Mouse (Mus musculus) activated CD4-positive, CD25-positive, alpha-beta regulatory T cell, adult 4 months (primary cell): ENCODE results near the gene Engase. TPM values are rescaled to one million over a fixed set of nuclear protein-coding genes. Genes with fewer than 3 reads are reported as not detected.
A peak's percentile ranks its signal among the peaks of the same experiment; 100 is the strongest.

ENCODE experiments used
- ATAC-seq: one replicate; pipeline ENCODE4 v1.8.0; 2017
- polyA plus RNA-seq, 2 experiments: library from polyadenylated mRNA; unstranded; fragments of 100-300 nt; shearing (Covaris generic); gene quantifications; one replicate each; pipeline ENCODE4 v1.2.1; 2017

Engase gene
- polyA plus RNA-seq = 1 to 10 TPM in 1 of 2 experiments, under 1 TPM in 1; 0.90 to 2.5 TPM

DNA sequence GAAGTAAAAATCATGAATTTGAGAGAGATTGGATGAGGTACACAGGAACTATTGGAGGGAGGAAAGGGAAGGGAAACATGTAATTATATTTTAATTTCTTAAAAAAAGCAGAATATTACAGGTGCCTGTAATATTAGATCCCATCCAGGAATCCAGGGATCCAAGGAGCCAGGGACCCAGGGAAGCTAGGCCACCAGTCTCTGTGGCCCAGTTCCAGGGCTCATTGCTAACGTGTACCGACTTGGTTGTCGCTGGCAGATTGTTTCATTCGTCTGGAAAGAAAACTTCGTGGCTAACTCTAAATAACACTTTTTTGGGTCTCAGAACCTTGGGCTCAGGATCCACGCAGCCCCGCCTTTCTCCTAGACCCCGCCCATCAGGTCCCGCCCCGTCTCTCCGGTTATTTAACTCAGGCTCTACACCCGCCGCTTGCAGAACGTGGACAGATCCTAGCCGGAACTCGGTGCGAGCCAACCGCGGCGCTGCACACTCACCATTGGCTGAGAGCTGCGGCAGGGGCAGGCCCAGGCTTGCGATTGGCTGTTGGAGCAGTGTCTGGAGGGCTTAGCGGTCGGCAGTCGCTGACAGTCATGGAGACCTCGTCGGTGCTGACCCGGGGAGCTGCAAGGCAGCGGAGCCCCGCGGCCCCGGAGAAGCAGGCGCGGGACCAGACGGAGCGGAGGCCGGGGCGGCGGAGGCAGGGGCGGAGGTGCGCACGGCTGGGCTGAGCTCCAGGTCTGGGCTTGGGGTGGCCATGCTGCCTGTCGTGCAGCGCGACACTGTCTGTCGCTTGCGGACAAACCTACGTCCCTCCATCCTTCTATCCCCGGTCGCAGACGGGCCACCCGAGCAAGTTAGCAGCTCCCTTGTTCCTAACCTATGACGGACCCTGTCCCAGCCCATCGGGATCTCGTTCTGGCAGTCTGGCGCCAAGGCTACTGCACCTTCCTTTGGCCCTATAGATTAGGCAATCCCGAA lies at the start of gene Engase:
Engase (plus strand) TSS at position 434 of the 978 bp plus-strand sequence.
- ATAC-seq = peak; percentile 100

DNA sequence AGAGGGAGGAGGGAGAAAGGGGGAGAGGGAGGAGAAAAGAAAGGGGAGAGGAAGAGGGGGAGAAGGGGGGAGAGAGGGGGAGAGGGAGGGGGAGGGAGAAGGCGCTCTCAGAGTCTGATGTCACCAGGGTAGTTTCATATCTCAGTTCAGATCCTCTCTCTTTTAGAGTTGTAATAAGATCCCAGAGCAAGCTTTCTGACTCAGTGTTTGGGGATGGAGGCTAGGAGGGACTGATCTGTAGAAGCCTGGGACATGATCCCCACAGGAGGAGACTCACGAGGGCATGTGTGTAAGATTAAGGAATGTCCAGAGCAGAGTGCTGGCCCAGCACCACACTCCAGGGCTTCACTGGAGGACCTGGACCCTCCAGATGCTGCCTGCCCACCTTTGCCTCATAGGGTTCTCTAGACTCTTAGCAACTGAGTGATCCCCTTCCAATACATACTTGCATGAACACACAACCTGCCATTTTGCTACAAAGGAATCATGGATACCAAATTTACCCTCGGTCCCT lies 49.3 kb upstream of the Engase start:
- no peak for ATAC-seq

DNA sequence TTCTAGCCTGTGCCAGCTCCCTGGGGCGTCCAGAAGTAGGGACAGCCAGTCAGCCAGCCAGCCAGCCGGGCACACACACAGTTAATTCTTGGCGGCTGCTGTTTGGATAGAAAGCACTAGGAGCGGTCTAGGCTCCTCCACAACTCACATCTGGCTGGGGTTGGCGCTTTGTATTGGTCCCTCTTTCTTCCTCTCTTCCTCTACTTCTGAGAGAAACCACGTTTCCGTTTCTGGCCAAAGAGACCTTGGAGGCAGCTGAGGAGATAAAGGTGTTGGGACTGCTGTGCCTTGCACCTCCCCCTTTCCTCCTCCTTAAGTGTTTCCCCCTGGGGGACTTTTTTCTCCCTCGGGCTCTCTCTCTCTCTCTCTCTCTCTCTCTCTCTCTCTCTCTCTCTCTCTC lies 48.6 kb upstream of the Engase start, which contains the start of gene C1qtnf1:
C1qtnf1 (plus strand) TSS at position 218 of the 400 bp plus-strand sequence.
- ATAC-seq = no peak

DNA sequence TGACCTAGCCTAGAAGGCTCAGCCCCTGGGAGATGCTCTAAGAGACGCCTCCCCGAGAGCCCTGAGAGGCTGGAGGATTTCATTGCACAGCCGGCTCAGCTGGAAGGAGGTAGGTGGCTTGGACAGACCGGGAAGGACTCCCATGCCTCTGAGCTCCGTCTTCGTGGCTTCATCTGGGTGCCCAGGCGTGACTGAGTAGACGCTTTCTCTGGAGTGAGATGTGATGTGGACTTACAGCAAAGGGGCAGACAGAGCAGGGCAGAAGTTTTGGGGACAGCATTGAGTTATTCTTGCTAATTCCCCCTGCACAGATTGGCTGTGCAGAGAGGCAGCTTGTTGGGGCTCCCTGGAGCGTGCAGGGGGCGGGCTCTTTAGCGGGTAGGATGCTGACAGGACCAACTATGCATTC lies 48.2 kb upstream of the Engase start:
- no peak for ATAC-seq

DNA sequence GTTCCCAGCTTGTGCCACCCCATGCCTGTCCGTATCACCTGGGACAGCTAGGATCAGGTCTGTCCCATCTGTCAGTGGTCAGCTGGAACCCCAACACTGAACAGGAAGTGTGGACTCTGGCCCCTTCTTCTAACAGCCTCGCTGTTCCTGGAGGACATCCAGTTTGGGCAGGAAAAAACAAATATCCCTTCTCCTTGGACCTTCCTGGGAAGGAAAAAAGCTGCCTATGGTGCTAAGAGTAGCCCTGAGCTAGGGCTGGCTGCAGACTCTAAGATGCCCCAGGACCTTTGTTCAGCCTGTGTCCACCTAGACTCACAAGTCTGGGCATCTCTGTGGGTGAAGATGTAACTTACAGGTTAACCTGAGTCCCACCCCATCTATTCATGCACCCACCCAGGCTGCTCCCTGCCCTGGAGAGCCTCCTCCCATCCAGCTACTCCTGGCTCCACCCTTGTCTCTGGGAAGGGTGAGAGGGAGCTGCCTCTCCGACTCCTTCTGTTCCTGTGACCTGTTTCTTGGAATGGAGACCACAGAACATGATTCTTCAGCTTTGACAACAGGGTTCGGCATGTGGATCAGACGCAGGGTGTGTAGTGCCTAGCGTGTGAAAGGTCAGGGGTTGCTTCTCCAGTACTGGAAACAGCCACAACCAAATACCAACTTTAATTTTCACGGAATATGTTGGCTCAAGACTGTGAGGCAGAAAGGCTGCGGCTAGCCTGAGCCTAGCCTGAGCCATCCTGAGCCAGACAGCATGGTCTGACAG lies 47.5 kb upstream of the Engase start:
- no peak for ATAC-seq

DNA sequence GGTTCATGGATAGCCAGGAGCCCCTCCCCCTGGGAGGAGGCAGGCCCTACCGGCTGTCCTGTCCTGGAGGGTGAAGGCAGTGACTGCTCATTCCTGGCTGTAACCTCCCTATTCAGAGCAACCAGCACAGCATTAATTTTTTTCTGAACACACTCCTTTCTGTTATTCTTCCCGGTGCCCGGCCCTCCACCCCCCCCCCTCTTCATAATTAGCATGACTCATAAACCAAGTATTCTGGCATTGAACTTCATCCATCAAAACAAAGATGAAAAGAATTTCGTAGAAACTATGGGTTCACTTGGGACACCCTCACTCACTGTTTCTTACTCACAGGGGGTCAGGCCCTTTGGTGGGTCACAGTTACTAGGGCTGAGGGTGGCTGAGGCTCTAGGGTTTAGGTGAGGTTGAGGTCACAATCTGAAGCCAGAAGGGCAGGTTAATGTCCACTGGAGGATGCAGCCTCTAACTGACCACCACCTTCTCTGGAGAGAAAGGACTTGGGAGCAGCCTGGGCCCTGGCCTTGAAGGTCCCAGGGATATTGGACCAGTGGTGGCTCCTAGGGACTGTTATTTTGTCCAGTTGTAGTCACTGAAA lies 46.2 kb upstream of the Engase start:
- ATAC-seq = no peak

DNA sequence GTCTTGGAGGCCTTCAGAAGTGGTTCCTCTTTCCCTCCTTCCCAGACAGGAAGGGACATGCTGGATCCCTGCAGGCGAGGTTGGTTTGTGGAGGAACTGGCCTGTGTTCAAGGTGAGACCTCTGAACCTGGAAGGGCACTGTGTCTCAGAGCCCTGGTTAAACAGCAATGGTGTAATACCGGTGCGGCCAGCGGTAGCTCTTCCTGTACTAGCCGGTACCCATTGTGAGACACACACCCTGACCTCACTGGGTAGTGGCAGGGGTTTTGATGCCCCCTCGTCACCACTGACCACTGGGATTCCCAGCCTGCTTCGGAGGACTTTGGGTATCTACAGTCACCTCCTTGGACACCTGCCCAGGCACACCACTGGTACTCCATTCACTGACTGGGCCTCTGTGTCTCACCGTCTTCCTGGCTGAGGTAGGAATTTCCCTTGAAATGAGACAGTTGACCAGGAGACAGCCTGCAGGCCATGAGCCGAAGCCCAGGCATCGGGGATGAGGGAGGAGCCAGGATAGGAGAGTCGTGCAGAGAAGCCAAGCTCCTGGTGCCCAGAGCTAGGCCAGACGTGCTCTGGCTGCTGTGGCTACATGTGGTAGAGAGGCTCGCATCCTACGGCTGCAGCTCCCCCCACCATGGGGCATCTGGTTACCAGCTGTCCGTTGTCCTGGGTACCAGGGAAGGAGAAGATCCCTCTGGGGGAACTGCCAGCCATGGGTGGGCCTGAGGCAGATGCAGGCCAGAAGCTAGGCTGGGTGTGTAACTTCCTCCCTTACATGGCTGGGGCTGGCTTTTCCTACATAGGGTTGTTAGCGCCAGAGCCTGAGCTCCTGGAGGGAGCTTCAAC lies 45.3 kb upstream of the Engase start:
- no peak for ATAC-seq

DNA sequence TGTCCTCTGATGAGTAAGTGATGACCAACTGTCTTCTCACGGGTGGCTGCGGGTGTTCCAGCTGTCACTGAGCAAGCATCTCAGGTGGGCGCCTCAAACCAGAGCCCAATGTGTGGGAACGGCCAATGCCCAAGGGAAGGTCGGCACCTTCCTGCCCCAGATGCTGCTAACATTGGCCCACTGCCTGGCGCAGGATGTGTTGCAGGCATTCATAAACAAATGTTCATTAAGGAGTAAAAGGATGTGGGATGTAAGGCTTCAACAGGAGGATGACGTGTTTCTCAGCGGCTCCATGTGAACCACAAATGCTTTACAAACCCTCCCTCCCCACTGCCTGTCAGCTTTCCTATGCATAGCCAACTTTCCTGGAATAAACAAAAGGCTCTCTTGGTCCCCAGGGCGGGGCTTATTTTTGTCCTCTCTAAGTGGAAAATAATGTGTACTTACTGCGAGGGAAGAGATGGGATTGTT lies 43.2 kb upstream of the Engase start:
- ATAC-seq = no peak

DNA sequence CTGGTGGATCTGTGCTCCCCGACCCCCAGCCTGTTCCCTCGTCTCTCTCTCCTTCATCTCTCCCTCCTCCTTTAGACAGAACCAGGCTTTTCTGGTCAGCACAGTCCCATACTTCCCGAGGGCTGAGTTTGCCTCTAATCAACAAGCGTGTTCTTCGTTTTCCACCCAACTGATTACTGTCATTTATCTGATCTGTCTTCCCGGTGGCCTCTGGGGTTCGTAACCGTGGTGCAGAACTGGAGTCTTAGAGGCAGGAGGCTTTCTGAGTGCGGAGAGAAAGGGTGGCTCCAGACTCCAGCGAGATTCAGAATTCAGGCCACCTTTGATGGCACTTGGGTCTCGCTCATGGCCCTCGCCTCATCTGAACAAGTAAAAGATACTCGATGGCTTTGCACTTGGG lies 42.5 kb upstream of the Engase start:
- no peak for ATAC-seq

DNA sequence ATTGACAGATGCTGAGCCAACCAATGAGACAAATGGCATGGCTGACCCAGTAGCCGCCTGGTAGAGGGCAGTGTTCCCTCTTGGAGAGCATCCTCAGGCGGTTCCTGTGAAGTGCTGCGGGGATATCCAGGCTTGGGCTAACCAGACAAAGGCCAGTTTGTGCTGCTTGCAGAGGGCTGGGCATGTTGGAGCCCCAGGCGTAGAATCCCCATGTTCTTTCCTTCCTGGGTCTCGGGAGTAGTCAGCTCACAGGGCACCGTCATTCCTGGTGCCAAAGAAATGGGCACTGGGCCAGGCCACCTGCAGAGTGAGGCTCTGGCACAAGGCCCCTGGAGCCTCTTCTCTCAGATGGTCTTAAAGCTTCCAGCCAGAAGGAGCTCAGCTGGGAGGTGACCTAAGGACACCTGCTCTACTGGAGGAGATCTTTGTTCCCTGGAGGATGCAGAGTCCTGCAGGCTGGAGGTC lies 40.1 kb upstream of the Engase start:
- ATAC-seq = no peak

DNA sequence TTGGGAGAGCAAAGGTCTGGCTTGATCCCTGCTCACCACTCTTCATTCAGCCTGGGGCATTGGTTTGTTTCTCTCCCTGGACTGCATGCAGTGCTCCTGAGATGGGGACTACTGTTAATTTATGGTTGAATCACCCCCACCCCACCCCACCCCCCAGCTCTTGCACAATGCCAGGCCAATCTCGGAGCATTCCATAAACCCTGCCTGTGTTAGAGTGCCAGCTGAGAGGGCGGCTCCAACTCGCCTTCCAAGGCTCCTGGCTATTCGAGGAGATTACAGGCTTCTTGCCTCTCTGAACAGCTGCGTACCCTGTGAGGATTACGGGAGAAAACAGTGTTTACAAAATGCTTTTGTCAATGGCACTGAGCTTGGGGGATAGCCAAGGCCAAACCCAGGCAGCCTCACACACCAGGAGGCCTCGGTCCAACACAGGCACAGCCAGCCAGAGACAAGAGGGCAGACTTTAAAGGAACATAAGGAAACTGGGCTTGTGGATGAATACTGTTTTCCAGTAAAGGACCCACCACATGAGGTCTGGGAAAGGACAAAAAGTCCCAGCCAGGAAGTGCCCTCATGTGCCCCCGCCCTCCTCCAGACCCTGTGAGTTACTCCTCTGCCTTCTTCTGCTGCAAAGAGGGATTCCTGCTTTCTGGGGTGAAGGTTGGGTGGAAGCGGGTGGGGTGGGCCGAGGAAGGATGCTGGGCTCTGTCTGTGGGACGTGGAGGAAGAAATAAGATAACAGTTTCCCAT lies 37.8 kb upstream of the Engase start:
- no peak for ATAC-seq

DNA sequence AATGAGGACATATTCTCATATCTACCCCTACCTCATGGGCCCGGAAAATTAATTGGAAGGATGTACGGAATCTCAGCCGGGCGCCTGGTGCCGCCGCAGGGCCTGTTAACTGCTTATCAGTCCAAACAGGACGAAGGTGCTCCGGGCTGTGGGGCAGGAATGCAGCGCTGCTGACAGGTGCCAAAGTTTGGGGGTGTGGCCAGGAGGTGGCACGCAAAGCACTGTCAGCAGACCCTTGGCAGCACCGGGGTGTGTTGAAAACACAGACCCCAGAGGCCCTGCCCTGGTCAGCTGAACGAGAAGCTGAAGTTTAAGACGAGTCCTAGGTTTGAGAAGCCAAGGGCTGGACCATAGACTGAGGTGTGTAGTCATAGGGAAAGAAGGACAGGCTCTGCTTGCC lies 33.9 kb upstream of the Engase start:
- ATAC-seq = no peak

DNA sequence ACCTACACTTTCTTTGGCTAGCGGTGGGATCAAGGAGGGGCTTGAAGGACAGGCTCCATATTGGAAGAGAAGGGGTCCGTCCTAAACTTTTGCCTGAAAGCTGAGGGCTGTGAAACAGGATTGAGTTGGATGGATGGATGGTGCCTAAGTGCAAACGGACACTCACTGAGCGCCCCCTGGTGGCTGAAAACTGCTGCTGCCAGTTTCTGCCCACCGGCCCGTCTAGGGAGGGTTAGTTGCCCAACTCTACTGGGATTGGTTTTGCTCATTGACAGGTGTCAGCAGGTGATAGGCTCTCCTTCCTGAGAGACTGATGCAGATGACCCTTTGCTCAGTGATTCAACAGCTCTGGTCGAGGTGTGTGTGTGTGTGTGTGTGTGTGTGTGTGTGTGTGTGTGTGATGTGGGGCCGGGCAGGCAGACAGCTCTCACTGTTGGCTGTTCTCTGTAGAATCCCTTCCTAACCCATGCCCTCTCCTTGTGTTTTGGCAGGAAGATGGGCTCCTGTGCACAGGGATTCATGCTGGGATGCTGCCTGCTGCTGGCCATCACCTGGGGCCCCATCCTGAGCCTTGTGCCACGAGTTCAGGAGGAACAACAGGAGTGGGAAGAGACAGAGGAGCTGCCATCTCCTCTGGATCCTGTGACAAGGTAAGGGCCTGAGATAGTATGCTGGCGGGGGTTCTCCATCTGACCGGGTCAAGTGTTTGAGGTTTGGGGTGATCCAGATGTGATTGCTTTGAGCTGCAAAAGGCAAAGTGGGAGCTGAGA lies 33.2 kb upstream of the Engase start:
- ATAC-seq = no peak

DNA sequence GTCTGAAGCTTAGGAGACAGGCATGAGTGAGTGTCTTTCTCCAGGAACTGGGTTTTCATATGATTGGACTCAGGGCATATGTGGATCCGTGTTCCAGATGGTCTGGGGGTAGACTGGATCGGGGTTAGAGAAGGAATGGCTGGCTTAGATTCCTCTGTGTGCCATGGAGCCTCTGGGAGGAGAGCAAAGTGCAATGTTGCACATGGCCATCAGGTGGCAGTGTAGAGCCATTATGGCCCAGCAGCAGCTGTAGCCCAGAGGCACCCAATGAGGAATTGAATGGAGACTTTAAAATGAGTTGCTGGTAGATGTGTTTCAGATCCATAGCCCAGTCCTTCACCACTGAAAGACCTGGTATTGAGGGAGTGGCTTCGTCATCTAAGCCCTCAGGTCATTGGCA lies 30.8 kb upstream of the Engase start:
- peak; percentile 40 for ATAC-seq

DNA sequence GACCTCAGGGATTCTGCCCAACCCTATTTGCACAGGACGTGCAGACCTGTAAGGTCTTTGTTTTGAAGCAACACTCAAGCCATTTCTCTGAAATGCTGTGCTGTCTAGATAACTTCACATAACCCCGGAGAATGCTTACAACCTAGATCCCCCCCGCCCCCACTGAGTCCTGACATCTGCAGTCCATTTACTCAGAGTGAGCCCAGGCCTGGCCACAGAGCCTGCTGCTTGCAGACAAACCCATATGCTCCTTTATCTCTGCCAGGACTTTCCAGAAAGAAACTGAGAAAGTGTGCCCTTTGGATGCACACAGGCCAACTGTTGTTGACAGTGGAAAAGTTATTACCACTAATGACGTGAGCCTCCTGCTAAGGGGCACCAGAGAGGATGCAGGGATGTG lies 29.3 kb upstream of the Engase start:
- no peak for ATAC-seq

DNA sequence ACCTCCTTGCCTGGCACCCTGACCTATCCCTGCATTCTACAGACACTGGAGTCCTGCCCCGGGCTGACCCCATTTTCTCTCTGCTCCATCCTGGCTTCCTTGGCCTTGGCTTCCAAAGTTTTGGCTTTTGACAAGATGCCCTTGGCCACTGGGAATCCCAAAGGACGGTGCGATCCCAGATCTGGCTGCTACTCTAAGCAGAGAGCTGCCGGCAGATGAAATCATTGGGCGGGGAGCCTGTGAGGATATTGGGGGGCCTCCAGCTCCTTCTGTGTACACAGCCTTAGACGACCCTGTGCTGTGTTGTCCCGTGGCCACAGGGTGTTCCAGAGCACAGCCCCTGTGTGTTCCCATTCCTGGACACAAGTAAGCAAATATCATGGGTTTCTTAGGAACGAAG lies 28.2 kb upstream of the Engase start:
- ATAC-seq = no peak

DNA sequence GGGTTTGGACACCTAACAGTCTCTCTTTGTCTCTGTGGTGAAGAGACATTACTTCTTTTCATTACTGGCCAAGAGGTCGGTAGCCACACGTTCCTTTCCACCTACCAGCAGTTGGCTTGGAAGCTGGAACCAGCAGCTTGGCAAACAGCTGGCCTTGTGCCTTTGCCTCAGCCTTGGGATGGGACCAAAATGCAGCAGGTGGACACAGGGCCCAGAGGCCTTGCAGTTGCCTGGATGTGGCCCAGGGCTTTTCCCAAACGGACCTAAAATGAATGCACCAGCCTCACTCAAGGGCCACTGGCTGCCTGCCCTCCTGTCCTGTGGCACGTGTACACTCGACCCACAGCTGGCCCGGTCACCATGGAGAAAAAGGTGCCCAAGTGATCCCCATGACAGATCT lies 25.4 kb upstream of the Engase start:
- ATAC-seq = no peak

DNA sequence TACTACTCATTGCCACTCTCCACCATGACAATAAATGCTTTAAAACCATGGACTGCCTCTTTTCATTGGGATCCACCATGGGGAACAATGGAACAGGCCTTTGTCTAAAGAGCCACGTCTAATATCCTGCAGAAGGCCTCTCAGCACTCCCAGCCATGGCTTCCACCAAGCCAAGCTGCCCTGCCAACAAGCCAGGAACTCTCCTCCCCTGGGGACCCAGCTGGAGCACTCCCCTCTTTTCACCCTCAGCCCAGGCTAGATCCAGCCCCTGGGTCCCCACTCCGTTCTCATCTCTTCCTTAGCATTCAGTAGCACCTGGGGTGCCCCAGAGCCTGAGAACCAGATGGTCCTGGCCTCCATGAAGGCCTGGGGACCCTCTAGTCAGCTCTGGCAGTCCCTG lies 23.7 kb upstream of the Engase start:
- ATAC-seq = no peak

DNA sequence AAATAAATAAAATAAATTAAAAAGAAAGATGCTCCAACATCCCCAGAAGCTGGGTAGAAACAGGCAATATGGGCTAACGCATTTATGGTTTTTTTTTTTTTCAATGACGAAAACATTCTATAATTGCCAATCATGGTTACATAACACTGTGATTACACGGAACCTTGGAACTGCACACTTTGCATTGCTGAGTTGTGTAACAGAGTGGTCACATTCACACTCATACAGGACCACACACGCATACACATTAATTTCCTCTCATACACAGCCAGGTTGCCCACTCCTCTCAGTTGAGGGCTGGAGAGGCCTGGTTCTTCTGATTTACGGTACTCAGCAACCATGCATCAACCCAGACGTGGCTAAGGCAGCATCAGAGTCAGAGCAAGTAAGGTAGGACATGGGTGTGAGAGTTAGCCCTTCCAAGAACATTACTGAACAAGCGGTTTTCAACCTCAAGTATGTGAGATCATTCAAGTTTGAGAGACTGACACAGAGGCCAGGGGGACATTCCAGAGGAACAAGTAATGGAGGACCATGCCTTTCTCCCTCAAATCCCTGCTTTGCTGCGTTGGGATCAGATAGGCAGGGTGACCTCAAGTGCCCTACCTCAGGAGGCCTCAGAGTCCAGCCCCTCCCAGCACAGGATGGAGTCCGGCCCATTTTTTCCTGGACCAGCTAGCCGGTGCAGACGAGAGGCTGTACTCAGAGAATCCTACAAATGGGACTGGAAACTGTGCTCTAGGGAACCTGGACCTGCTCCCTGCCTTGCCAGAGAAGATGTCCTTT lies 22.6 kb upstream of the Engase start:
- ATAC-seq = no peak
